Mouse (Mus musculus) right cerebral cortex, postnatal 14 days (tissue): ENCODE data around the gene Upp1.

Experiments used
- DNase-seq: peaks from one replicate; pipeline ENCODE4 v3.0.0; 2022

Gene Upp1

GRCm38 (mm10) chr11:9167331-9167730, 49.4 kb downstream of the Upp1 start:
- DNase-seq = no peak

DNA sequence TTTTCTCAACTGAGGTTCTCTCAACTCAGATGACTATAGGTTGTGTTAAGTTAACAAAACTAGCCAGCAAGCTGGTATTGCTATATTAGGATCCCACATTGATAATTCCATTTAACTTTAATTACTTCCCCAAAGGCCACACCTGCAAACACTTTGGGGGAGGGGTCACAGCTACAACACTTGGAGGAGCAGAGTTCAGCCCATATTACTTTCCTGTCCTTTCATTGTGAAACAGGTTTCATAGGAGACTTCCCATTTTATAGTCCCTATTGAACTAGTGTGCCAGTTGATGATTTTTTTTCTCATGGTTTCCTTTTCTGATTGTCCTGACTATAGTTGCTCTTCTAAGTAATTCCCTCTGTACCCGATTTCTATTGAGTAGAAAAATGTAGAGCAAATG, 63.6 kb downstream of the Upp1 start:
- DNase-seq = no peak
